In the genomic region with DNA sequence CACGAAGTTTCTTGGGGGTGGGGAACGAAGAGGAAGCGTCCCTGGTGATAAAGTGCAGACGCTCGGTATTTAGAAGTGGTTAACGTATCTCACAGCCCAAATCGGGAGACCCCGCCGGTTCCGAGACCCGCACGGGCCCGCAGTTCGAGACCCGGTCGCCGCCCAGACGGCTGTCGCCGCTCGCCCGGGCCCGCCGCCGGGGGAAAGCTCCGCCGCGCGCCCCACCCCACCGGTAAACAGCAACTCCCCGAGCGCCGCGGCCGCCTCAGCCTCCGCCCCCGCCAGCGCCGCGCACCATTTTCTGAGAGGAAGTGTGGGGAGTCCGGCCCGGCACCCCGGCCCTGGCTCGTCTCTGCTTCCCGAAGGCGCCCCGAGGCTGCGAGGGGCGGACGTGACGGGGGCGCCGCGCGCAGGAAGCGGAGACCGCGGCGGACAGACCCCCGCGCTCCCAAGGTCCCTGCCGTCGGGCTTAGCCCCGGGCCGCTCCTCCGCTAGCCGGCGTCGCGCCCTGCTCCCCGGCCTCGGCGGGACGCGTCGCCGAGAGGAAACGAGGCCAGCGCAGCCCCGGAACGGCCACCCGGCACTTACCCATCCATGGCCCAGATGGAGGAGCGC, we compare ENCODE assay signal across 8 mouse cellular contexts. TPM values are rescaled to one million over a fixed set of nuclear protein-coding genes. Genes with fewer than 3 reads are reported as not detected.
A peak's percentile ranks its signal among the peaks of the same experiment; 100 is the strongest.
DNase-seq lines count a peak whose midpoint lies in the region; ATAC-seq lines count a peak whose summit lies in the region.

No protein-coding gene starts in this region.

- H3K27me3 ChIP-seq in forebrain, embryonic 16.5 days (replicated peaks; ENCODE audit: control insufficient read depth, insufficient read depth, low read length): no peaks in the 10 kb centered on the region
- no peaks in the 10 kb centered on the region for H3K27me3 ChIP-seq in lung, embryonic 15.5 days

- peak overlapping the region; percentile 82 for H3K4me2 ChIP-seq in forebrain, embryonic 16.5 days (ENCODE audit: low read length)
- H3K4me2 ChIP-seq in lung, embryonic 15.5 days: peak overlapping the region; percentile 89

- peaks cover 4% of the 10 kb centered on the region for H3K4me1 ChIP-seq in forebrain, embryonic 16.5 days (replicated peaks; ENCODE audit: control insufficient read depth, insufficient read depth, low read length)
- H3K4me1 ChIP-seq in lung, embryonic 15.5 days: peaks cover 25% of the 10 kb centered on the region

- DNase-seq in MEL-GATA-1-ER (ENCODE audit: extremely low read depth, low read depth): peak; percentile 56
- peak; percentile 58 for DNase-seq in cerebellum, adult 11 months
- peak; percentile 79 to 86 for DNase-seq in heart, postnatal 36 days
- DNase-seq in layer of hippocampus, adult 8-10 months (ENCODE audit: low spot score in 2 of 2): peak; percentile 22 to 44
- DNase-seq in ovary, adult 18-20 months (ENCODE audit: low spot score): peak; percentile 48
- DNase-seq in thymus, postnatal 25 days: peak; percentile 86

- intact Hi-C loops in heart, postnatal 36 days (cut with DNase I): loop anchor here (2.0 to 5.0 kb wide), 2 partner anchors 51 to 360 kb away; partner anchors contain the start of gene Ugcg

- WGBS in forebrain, embryonic 16.5 days: 0% methylated on average over 72 of the region's 83 CpGs
- under 1% methylated on average over 66 of the region's 83 CpGs for WGBS in lung, embryonic 15.5 days

- no peaks in the 10 kb centered on the region for H3K36me3 ChIP-seq in forebrain, embryonic 16.5 days (ENCODE audit: control insufficient read depth, insufficient read depth)
- no peaks in the 10 kb centered on the region for H3K36me3 ChIP-seq in lung, embryonic 15.5 days

- H3K27ac ChIP-seq in forebrain, embryonic 16.5 days (ENCODE audit: low read length): peak overlapping the region; percentile 84
- peak overlapping the region; percentile 98 for H3K27ac ChIP-seq in lung, embryonic 15.5 days

- peak overlapping the region; percentile 90 for H3K4me3 ChIP-seq in forebrain, embryonic 16.5 days (replicated peaks; ENCODE audit: low read length)
- peak overlapping the region; percentile 94 for H3K4me3 ChIP-seq in lung, embryonic 15.5 days

- no peaks in the 10 kb centered on the region for H3K9me3 ChIP-seq in forebrain, embryonic 16.5 days (ENCODE audit: control insufficient read depth, low read length)
- H3K9me3 ChIP-seq in lung, embryonic 15.5 days: no peaks in the 10 kb centered on the region

- peak; percentile 82 for ATAC-seq in forebrain, embryonic 16.5 days
- peak; percentile 78 for ATAC-seq in lung, embryonic 15.5 days (ENCODE audit: borderline replicate concordance, extremely low read depth, low FRiP score, low TSS enrichment)

- H3K9ac ChIP-seq in forebrain, embryonic 16.5 days (replicated peaks; ENCODE audit: low read depth, low read length): peak overlapping the region; percentile 89
- peak overlapping the region; percentile 94 for H3K9ac ChIP-seq in lung, embryonic 15.5 days

RNA-seq across cellular contexts. Expression of gene Ptbp3, which starts 0.5 kb away (rescaled TPM):
- 15.9 and 17.1 TPM in 2 replicates for polyA plus RNA-seq in forebrain, embryonic 16.5 days (2015; fragmentation: Nextera tagmentation; extraction: Ambion mirVana)
- total RNA-seq in heart, postnatal 36 days (2021): 10 to 100 TPM; 30.4 to 31.2 TPM
- total RNA-seq in layer of hippocampus, adult 8-10 months (2022): 10 to 100 TPM; 34.8 to 37.4 (median 36.7) TPM
- polyA plus RNA-seq in lung, embryonic 15.5 days (2015; fragmentation: Nextera tagmentation; extraction: Ambion mirVana): 50.3 and 54.2 TPM in 2 replicates

RNA-seq across cellular contexts. Expression of gene Hsdl2, which starts 32.7 kb away (rescaled TPM):
- polyA plus RNA-seq in forebrain, embryonic 16.5 days (2015; fragmentation: Nextera tagmentation; extraction: Ambion mirVana): 19.5 and 23.1 TPM in 2 replicates
- total RNA-seq in heart, postnatal 36 days (2021): 100 to 1,000 TPM; 240 to 258 TPM
- 10 to 100 TPM; 23.0 to 31.4 (median 29.0) TPM for total RNA-seq in layer of hippocampus, adult 8-10 months (2022)
- 20.7 and 22.8 TPM in 2 replicates for polyA plus RNA-seq in lung, embryonic 15.5 days (2015; fragmentation: Nextera tagmentation; extraction: Ambion mirVana)

Comparison
In these comparisons a context has a peak if more than half of its experiments do, and no peak if none do; other contexts are left out.
1. Peak in every context shown above with its lines: DNase-seq, ATAC-seq, H3K4me3 ChIP-seq and H3K27ac ChIP-seq.
2. DNase-seq: peak in every context shown above with its lines; median percentile 86 in thymus, postnatal 25 days; 82 in heart, postnatal 36 days; 58 in cerebellum, adult 11 months; 56 in MEL-GATA-1-ER; 48 in ovary, adult 18-20 months; 33 in layer of hippocampus, adult 8-10 months.
3. RNA of gene Hsdl2, which starts 32.7 kb away (total RNA-seq): 240 to 258 TPM in heart, postnatal 36 days; 23.0 to 31.4 TPM in layer of hippocampus, adult 8-10 months; every median in the first group is over 4 times any median in the second.